Mouse (Mus musculus): ENCODE measurements around the gene Gm21650.
"Not testable (repeated sequence)": the region's sequence is repeated elsewhere in the genome, so short reads cannot be mapped to it uniquely, and the experiment has no call there.

Gm21650 gene

GRCm38 (mm10) chrY:77692508-77692907 lies at the start of gene Gm21650:
Gene Gm21650, plus strand, starts transcription at chrY:77692808.
- not testable (repeated sequence) for DNase-seq (ENCODE audit: low read depth)
